Mouse (Mus musculus) E14TG2a.4 (cell line): ENCODE measurements around the gene Erg.

Experiments
- CTCF ChIP-seq: conservative IDR thresholded peaks from 2 replicates; pipeline ENCODE4 v1.5.1; 2014; ENCODE audit warnings: low read length
- NANOG ChIP-seq: IDR thresholded peaks from 2 replicates; pipeline ENCODE4 v1.6.1; 2014; ENCODE audit warnings: borderline replicate concordance, low read length, mixed read lengths
- POU5F1 ChIP-seq: IDR thresholded peaks from 2 replicates; pipeline ENCODE4 v1.6.1; 2014; ENCODE audit warnings: low read length, borderline replicate concordance

GRCm38 (mm10) chr16:95448643-95449360, 137.6 kb downstream of the Erg start:
- TF ChIP-seq CTCF (no peak), POU5F1 (no peak), NANOG (no peak)
